Mouse (Mus musculus): Measurements from ENCODE around the gene Sept11.

- TF ChIP-seq CTCF (IDR thresholded peaks at IDR 0.05; ENCODE audit: extremely low read depth, insufficient read depth, low read length) (no peak), POLR2A (IDR thresholded peaks at IDR 0.05; ENCODE audit: extremely low read depth, insufficient read depth, low read length) (no peak)
Measured at GRCm38 (mm10) chr5:93221661-93222060, 128.4 kb downstream of the Sept11 start.
